18 mouse cellular contexts compared by ENCODE assay signal in the genomic region with DNA sequence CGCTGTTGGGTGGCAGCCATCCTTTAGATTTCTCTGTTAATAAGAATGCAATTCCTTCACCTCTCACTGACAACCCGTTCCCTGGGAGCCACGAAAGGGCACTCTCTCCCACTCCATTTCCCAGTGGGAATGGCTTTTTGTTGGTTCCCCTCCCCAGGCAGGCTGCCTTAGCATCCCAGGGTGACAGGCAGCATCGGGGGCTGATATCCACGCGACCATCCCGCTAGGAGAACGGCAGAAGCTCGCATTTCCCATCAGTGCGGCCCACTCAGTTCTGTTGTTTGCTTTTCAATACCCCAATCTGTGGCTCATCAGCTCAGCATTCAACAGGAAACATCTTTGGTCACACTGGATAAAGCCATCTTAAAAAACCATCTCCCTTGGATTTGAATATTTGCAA. TPM values are rescaled to one million over a fixed set of nuclear protein-coding genes. Genes with fewer than 3 reads are reported as not detected.
A peak's percentile ranks its signal among the peaks of the same experiment; 100 is the strongest.
DNase-seq lines count a peak whose midpoint lies in the region; TF ChIP-seq lines count a peak whose summit lies in the region.
"Had no signal": no experiment of that assay in that cellular context is flagged by ENCODE, and none has a peak within 500 bp of the region (broad histone marks: within the 10 kb centered on the region; RNA-seq: fewer than 3 reads in every experiment).

No protein-coding gene starts in this region.

- H3K27ac ChIP-seq in heart, embryonic 10.5 days = 0 out of 2 replicates have a peak overlapping the region, but pooled peaks have one; percentile 52
- no peak overlapping the region for H3K27ac ChIP-seq in heart, adult 2 months
- H3K27ac ChIP-seq: embryonic facial prominence, embryonic 13.5 days; forebrain, embryonic 12.5 days; hindbrain, embryonic 15.5 days had no signal

- H3K36me3 ChIP-seq in heart, embryonic 10.5 days = no peaks in the 10 kb centered on the region
- H3K36me3 ChIP-seq in heart, adult 2 months (ENCODE audit: control insufficient read depth, insufficient read depth, low read length) = no peaks in the 10 kb centered on the region
- H3K36me3 ChIP-seq: embryonic facial prominence, embryonic 13.5 days; forebrain, embryonic 12.5 days; hindbrain, embryonic 15.5 days had no signal

- no peak for TF ChIP-seq POLR2A in heart, adult 2 months (IDR thresholded peaks at IDR 0.05; ENCODE audit: insufficient read depth, low read depth, low read length)

- TF ChIP-seq CTCF in heart, adult 2 months (IDR thresholded peaks at IDR 0.05) = no peak

- H3K4me3 ChIP-seq in heart, embryonic 10.5 days = no peak overlapping the region
- H3K4me3 ChIP-seq in heart, adult 2 months = no peak overlapping the region
- H3K4me3 ChIP-seq: embryonic facial prominence, embryonic 13.5 days; forebrain, embryonic 12.5 days; hindbrain, embryonic 15.5 days had no signal

- no peaks in the 10 kb centered on the region for H3K9me3 ChIP-seq in heart, embryonic 10.5 days
- H3K9me3 ChIP-seq: embryonic facial prominence, embryonic 13.5 days; forebrain, embryonic 12.5 days; hindbrain, embryonic 15.5 days had no signal

- no peak for DNase-seq in heart, embryonic 10.5 days (ENCODE audit: low spot score)
- no peak for DNase-seq in heart, adult 2 months
- peak; percentile 29 for DNase-seq in brain, adult 2 months (ENCODE audit: low read depth, low spot score)
- DNase-seq in layer of hippocampus, adult 8-10 months (ENCODE audit: low spot score in 2 of 2) = peak; percentile 47 to 51
- DNase-seq in layer of hippocampus, postnatal 14 days (ENCODE audit: low spot score in 2 of 2) = peak; percentile 56 to 63
- no peak for DNase-seq in cerebellum, adult 18-20 months
- no peak for DNase-seq in adrenal gland, postnatal 36 days
- DNase-seq: adrenal gland, postnatal 14 days; cerebellum, adult 11 months; cerebellum, adult 9-11 months; cerebellum, postnatal 36 days; forebrain, postnatal 0 days; gastrocnemius, postnatal 14 days; heart, postnatal 10 days had no signal

- H3K27me3 ChIP-seq in heart, embryonic 10.5 days (ENCODE audit: insufficient read depth, poor library complexity, severe bottlenecking) = no peaks in the 10 kb centered on the region
- H3K27me3 ChIP-seq in heart, adult 2 months (ENCODE audit: control insufficient read depth, insufficient read depth, low read length) = no peaks in the 10 kb centered on the region
- H3K27me3 ChIP-seq: hindbrain, embryonic 15.5 days; Patski had no signal

- intact Hi-C loops in heart, adult 2 months (cut with DNase I) = loop anchor here (2.0 to 10.0 kb wide), 4 partner anchors 21 to 570 kb away; partner anchors contain the start of gene Fam122a

- no peaks in the 10 kb centered on the region for H3K79me2 ChIP-seq in heart, adult 2 months (replicated peaks; ENCODE audit: control insufficient read depth, insufficient read depth, low read length)

- H3K9ac ChIP-seq in heart, adult 2 months (ENCODE audit: low read depth, low read length) = no peak overlapping the region
- H3K9ac ChIP-seq: embryonic facial prominence, embryonic 13.5 days; forebrain, embryonic 12.5 days; forebrain, postnatal 0 days; hindbrain, embryonic 15.5 days had no signal

- 51% methylated on average over 10 of the region's 10 CpGs for WGBS in heart, embryonic 10.5 days
- 71% methylated on average over 10 of the region's 10 CpGs for WGBS in heart, adult 2 months

- TF ChIP-seq EP300 in heart, adult 2 months (IDR thresholded peaks at IDR 0.05; ENCODE audit: insufficient read depth, low read depth, low read length) = no peak

- H3K4me1 ChIP-seq in heart, embryonic 10.5 days = peaks cover 31% of the 10 kb centered on the region
- H3K4me1 ChIP-seq in heart, adult 2 months (ENCODE audit: control insufficient read depth, insufficient read depth, low read length) = peaks cover 3% of the 10 kb centered on the region; the same call in 1 of the 2 replicates

RNA-seq across cellular contexts. Expression of gene Fxn, which starts 21.8 kb away (rescaled TPM):
- 71.9 and 73.4 TPM in 2 replicates for polyA plus RNA-seq in heart, embryonic 10.5 days (2016; fragmentation: Nextera tagmentation; extraction: Ambion mirVana)
- total RNA-seq in heart, adult 2 months (2021) = 10 to 100 TPM; 26.6 to 33.0 TPM
- polyA plus RNA-seq in heart, adult 2 months (2012; rRNA removed) = 28.3 and 35.6 TPM in 2 replicates
- 1 to 10 TPM; 7.4 to 9.5 (median 8.6) TPM for total RNA-seq in layer of hippocampus, adult 8-10 months (2022)
- 1 to 10 TPM; 8.3 to 8.8 TPM for total RNA-seq in layer of hippocampus, postnatal 14 days (2021)
- total RNA-seq in adrenal gland, postnatal 36 days (2021) = 10 to 100 TPM; 11.3 to 18.4 TPM

Comparison
In these comparisons a context has a peak if more than half of its experiments do, and no peak if none do; other contexts are left out.
1. DNase-seq: peak in brain, adult 2 months (single experiment), layer of hippocampus, adult 8-10 months (2 of 2) and layer of hippocampus, postnatal 14 days (2 of 2); none in heart, embryonic 10.5 days (single experiment), heart, adult 2 months (0 of 2), cerebellum, adult 18-20 months (0 of 2) and adrenal gland, postnatal 36 days (0 of 2).